Mouse (Mus musculus): ENCODE results near the gene Ddb1. TPM values are rescaled to one million over a fixed set of nuclear protein-coding genes. Genes with fewer than 3 reads are reported as not detected.

The Ddb1 gene
- polyA plus RNA-seq, 1 experiment = 127 TPM

GRCm38 (mm10) chr19:10565217-10565616 is 39.9 kb upstream of the Ddb1 start:
- no peak overlapping the region for H3K4me3 ChIP-seq (replicated peaks; ENCODE audit: extremely low read depth, low read depth, low read length)
- no peak for DNase-seq
- TF ChIP-seq POLR2A (IDR thresholded peaks at IDR 0.05; ENCODE audit: borderline replicate concordance, extremely low read depth, low read depth, low read length) = no peak
- TF ChIP-seq CTCF (IDR thresholded peaks at IDR 0.05; ENCODE audit: insufficient read depth, low read length) = no peak
- no peaks in the 10 kb centered on the region; the same call in 1 of the 2 replicates for H3K4me1 ChIP-seq (ENCODE audit: control insufficient read depth, insufficient read depth, low read length)
- 41% methylated on average over 4 of the region's 4 CpGs for WGBS

GRCm38 (mm10) chr19:10569627-10570026 is 35.5 kb upstream of the Ddb1 start:
- Histone ChIP-seq H3K4me1 (ENCODE audit: control insufficient read depth, insufficient read depth, low read length) (no peaks in the 10 kb centered on the region), H3K4me3 (replicated peaks; ENCODE audit: extremely low read depth, low read depth, low read length) (no peak overlapping the region)
- TF ChIP-seq CTCF (IDR thresholded peaks at IDR 0.05; ENCODE audit: insufficient read depth, low read length) (no peak), POLR2A (IDR thresholded peaks at IDR 0.05; ENCODE audit: borderline replicate concordance, extremely low read depth, low read depth, low read length) (no peak)
- DNase-seq = no peak
- 94% methylated on average over 6 of the region's 6 CpGs for WGBS

GRCm38 (mm10) chr19:10576690-10577561 is 28.2 kb upstream of the Ddb1 start, which contains the start of the genes Cyb561a3 and Tmem138:
Gene Cyb561a3, plus strand, starts transcription at chr19:10577172.
Gene Tmem138, minus strand, starts transcription at chr19:10577362.
- no peaks in the 10 kb centered on the region; the same call in 1 of the 2 replicates for H3K4me1 ChIP-seq (ENCODE audit: control insufficient read depth, insufficient read depth, low read length)
- peak within 1 kb of the TSS; percentile 87 for H3K4me3 ChIP-seq (replicated peaks; ENCODE audit: extremely low read depth, low read depth, low read length)
- WGBS = under 1% methylated on average over 44 of the region's 44 CpGs
- TF ChIP-seq CTCF (IDR thresholded peaks at IDR 0.05; ENCODE audit: insufficient read depth, low read length) = peak; percentile 46; the same call in 1 of the 2 replicates
- TF ChIP-seq POLR2A (IDR thresholded peaks at IDR 0.05; ENCODE audit: borderline replicate concordance, extremely low read depth, low read depth, low read length) = peak; percentile 91; the same call in 1 of the 2 replicates
- peak; percentile 92 for DNase-seq

- H3K4me1 ChIP-seq (ENCODE audit: control insufficient read depth, insufficient read depth, low read length) = no peaks in the 10 kb centered on the region; the same call in 1 of the 2 replicates
- TF ChIP-seq CTCF (IDR thresholded peaks at IDR 0.05; ENCODE audit: insufficient read depth, low read length) (no peak), POLR2A (IDR thresholded peaks at IDR 0.05; ENCODE audit: borderline replicate concordance, extremely low read depth, low read depth, low read length) (no peak)
- no peak for DNase-seq
- WGBS = 74% methylated on average over 3 of the region's 3 CpGs
- H3K4me3 ChIP-seq (replicated peaks; ENCODE audit: extremely low read depth, low read depth, low read length) = no peak overlapping the region
Measured at GRCm38 (mm10) chr19:10580102-10580501, 25.0 kb upstream of the Ddb1 start.

- Histone ChIP-seq H3K4me1 (ENCODE audit: control insufficient read depth, insufficient read depth, low read length) (no peaks in the 10 kb centered on the region; the same call in 1 of the 2 replicates), H3K4me3 (replicated peaks; ENCODE audit: extremely low read depth, low read depth, low read length) (no peak overlapping the region)
- TF ChIP-seq POLR2A (IDR thresholded peaks at IDR 0.05; ENCODE audit: borderline replicate concordance, extremely low read depth, low read depth, low read length) = no peak
- TF ChIP-seq CTCF (IDR thresholded peaks at IDR 0.05; ENCODE audit: insufficient read depth, low read length) = no peak
- no peak for DNase-seq
- WGBS = 71% methylated on average over 3 of the region's 3 CpGs
Measured at GRCm38 (mm10) chr19:10580761-10581160, 24.4 kb upstream of the Ddb1 start.

- no peak for DNase-seq
- TF ChIP-seq POLR2A (IDR thresholded peaks at IDR 0.05; ENCODE audit: borderline replicate concordance, extremely low read depth, low read depth, low read length) = no peak
- no peak for TF ChIP-seq CTCF (IDR thresholded peaks at IDR 0.05; ENCODE audit: insufficient read depth, low read length)
- WGBS = 72% methylated on average over 6 of the region's 6 CpGs
Measured at GRCm38 (mm10) chr19:10581984-10582383, 23.1 kb upstream of the Ddb1 start.

GRCm38 (mm10) chr19:10583550-10584146 is 21.5 kb upstream of the Ddb1 start:
- no peak for DNase-seq
- Histone ChIP-seq H3K4me3 (replicated peaks; ENCODE audit: extremely low read depth, low read depth, low read length) (no peak overlapping the region), H3K4me1 (ENCODE audit: control insufficient read depth, insufficient read depth, low read length) (no peaks in the 10 kb centered on the region; the same call in 1 of the 2 replicates)
- TF ChIP-seq POLR2A (IDR thresholded peaks at IDR 0.05; ENCODE audit: borderline replicate concordance, extremely low read depth, low read depth, low read length) (no peak), CTCF (IDR thresholded peaks at IDR 0.05; ENCODE audit: insufficient read depth, low read length) (no peak)
- WGBS = 47% methylated on average over 7 of the region's 7 CpGs

More at GRCm38 (mm10) chr19:10581984-10582383, 23.1 kb upstream of the Ddb1 start:
- Histone ChIP-seq H3K4me1 (ENCODE audit: control insufficient read depth, insufficient read depth, low read length) (no peaks in the 10 kb centered on the region; the same call in 1 of the 2 replicates), H3K4me3 (replicated peaks; ENCODE audit: extremely low read depth, low read depth, low read length) (no peak overlapping the region)

GRCm38 (mm10) chr19:10585112-10585511 is 20.0 kb upstream of the Ddb1 start:
- H3K4me3 ChIP-seq (replicated peaks; ENCODE audit: extremely low read depth, low read depth, low read length) = no peak overlapping the region
- DNase-seq = no peak
- TF ChIP-seq POLR2A (IDR thresholded peaks at IDR 0.05; ENCODE audit: borderline replicate concordance, extremely low read depth, low read depth, low read length) (no peak), CTCF (IDR thresholded peaks at IDR 0.05; ENCODE audit: insufficient read depth, low read length) (no peak)
- H3K4me1 ChIP-seq (ENCODE audit: control insufficient read depth, insufficient read depth, low read length) = no peaks in the 10 kb centered on the region
- 79% methylated on average over 8 of the region's 8 CpGs for WGBS

- DNase-seq = no peak
- TF ChIP-seq CTCF (IDR thresholded peaks at IDR 0.05; ENCODE audit: insufficient read depth, low read length) (no peak), POLR2A (IDR thresholded peaks at IDR 0.05; ENCODE audit: borderline replicate concordance, extremely low read depth, low read depth, low read length) (no peak)
- 84% methylated on average over 8 of the region's 8 CpGs for WGBS
- no peaks in the 10 kb centered on the region for H3K4me1 ChIP-seq (ENCODE audit: control insufficient read depth, insufficient read depth, low read length)
- H3K4me3 ChIP-seq (replicated peaks; ENCODE audit: extremely low read depth, low read depth, low read length) = no peak overlapping the region
Measured at GRCm38 (mm10) chr19:10587231-10587630, 17.9 kb upstream of the Ddb1 start.

All from lung, adult 2 months (tissue).